Mouse (Mus musculus) E14TG2a.4 (cell line): ENCODE measurements around the gene Fbxw7.

Experiments used
- CTCF ChIP-seq: conservative IDR thresholded peaks from 2 replicates; pipeline ENCODE4 v1.5.1; 2014; ENCODE audit warnings: low read length
- POU5F1 ChIP-seq: IDR thresholded peaks from 2 replicates; pipeline ENCODE4 v1.6.1; 2014; ENCODE audit warnings: low read length, borderline replicate concordance

DNA sequence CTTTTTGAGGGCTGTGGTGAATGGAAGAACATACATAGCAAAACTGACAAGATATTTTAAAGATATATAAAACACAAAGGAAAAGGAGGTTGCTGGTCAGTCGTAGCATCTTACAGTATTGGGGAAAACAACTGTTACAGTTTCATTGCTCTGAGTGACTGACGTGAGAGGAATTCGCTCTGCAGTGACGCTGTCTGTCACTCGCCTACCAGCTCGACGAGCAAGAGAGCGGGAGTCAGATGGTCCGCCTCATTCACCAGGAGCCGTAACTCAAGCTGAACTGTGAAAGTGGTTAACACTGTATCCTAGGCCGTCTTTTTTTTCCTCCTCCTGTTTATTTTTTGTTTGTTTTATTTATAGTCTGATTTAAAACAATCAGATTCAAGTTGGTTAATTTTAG lies 163.6 kb downstream of the Fbxw7 start:
- TF ChIP-seq POU5F1 (no peak), CTCF (no peak)
